Mouse (Mus musculus) urinary bladder, postnatal 0 days (tissue): Measurements from ENCODE around the gene Olfr1458. TPM values are rescaled to one million over a fixed set of nuclear protein-coding genes. Genes with fewer than 3 reads are reported as not detected.

ENCODE experiments used
- polyA plus RNA-seq: library from polyadenylated mRNA; unstranded; fragments of >200 nt; fragmentation: Nextera tagmentation; extraction: Ambion mirVana; gene quantifications from 2 replicates; pipeline ENCODE4 v1.2.1, GENCODE M21; 2015

Gene Olfr1458
- polyA plus RNA-seq = not detected in 2 replicates

GRCm38 (mm10) chr19:13106675-13107074, at the start of gene Olfr1458:
Gene Olfr1458 (minus strand): TSS chr19:13106775.

GRCm38 (mm10) chr19:13149449-13149848, 42.9 kb upstream of the Olfr1458 start, which contains the start of gene Olfr1459:
Gene Olfr1459 (minus strand): TSS chr19:13149549.

GRCm38 (mm10) chr19:13097791-13098190, 8.8 kb downstream of the Olfr1458 start, which contains the start of gene Olfr1457:
Gene Olfr1457 (minus strand): TSS chr19:13097891.

GRCm38 (mm10) chr19:13060310-13060709, 46.3 kb downstream of the Olfr1458 start, which contains the start of gene Olfr1454:
Gene Olfr1454 (plus strand): TSS chr19:13060610.

Other genes with a start within 250 kb of the Olfr1458 start
- gene Olfr1444, start 249.5 kb downstream of the Olfr1458 start, polyA plus RNA-seq = not detected in 2 replicates
- gene Olfr1445, start 222.9 kb downstream of the Olfr1458 start, polyA plus RNA-seq = not detected in 2 replicates
- gene Olfr1446, start 213.3 kb downstream of the Olfr1458 start, polyA plus RNA-seq = not detected in 2 replicates
- not detected in 2 replicates for gene Olfr1447, start 203.0 kb downstream of the Olfr1458 start, polyA plus RNA-seq
- gene Olfr1448, start 182.4 kb downstream of the Olfr1458 start, polyA plus RNA-seq = not detected in 2 replicates
- not detected in 2 replicates for gene Olfr1449, start 175.9 kb downstream of the Olfr1458 start, polyA plus RNA-seq
- not detected in 2 replicates for gene Olfr1450, start 156.5 kb downstream of the Olfr1458 start, polyA plus RNA-seq
- gene Olfr1451, start 111.8 kb downstream of the Olfr1458 start, polyA plus RNA-seq = not detected in 2 replicates
- gene Olfr1453, start 78.4 kb downstream of the Olfr1458 start, polyA plus RNA-seq = not detected in 2 replicates
- not detected in 2 replicates for gene Olfr1454, start 46.2 kb downstream of the Olfr1458 start, polyA plus RNA-seq
- not detected in 2 replicates for gene Olfr1457, start 8.9 kb downstream of the Olfr1458 start, polyA plus RNA-seq
- not detected in 2 replicates for gene Olfr1459, start 42.8 kb upstream of the Olfr1458 start, polyA plus RNA-seq
- gene Olfr1461, start 56.2 kb upstream of the Olfr1458 start, polyA plus RNA-seq = not detected in 2 replicates
- not detected in 2 replicates for gene Olfr1462, start 79.0 kb upstream of the Olfr1458 start, polyA plus RNA-seq
- not detected in 2 replicates for gene Olfr1463, start 124.6 kb upstream of the Olfr1458 start, polyA plus RNA-seq
- gene Olfr1465, start 208.8 kb upstream of the Olfr1458 start, polyA plus RNA-seq = not detected in 2 replicates
- gene Olfr1466, start 232.1 kb upstream of the Olfr1458 start, polyA plus RNA-seq = not detected in 2 replicates